Mouse (Mus musculus) ovary, postnatal 10 days (tissue): Measurements from ENCODE around the gene Gm21118.
"Not testable (repeated sequence)": the region's sequence is repeated elsewhere in the genome, so short reads cannot be mapped to it uniquely, and the experiment has no call there.

Source experiments
- DNase-seq: peaks from one replicate; pipeline ENCODE4 v3.0.0; 2022; ENCODE audit warnings: low spot score

Gene Gm21118

DNA sequence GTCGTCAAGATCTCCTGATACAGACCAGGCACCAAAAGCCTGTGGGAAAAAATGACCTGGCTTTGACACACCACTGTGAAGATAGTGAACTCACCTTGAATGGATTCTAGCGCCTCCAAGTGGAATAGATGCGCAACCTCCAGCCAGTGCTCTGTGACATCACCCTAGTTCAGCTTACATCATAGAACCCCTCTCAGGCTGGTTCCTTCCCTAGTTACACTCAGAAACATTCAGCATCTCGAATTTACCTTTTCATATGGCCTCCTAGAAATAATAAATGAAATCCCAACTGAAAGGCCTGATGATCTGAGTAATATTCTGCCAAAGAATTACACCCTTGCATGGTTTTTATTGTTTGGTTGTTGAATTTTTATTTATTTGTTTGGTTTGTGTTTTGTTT, at the start of gene Gm21118:
Gm21118 (minus strand) TSS at position 101 of the 400 bp plus-strand sequence.
- DNase-seq, result not testable (repeated sequence)

DNA sequence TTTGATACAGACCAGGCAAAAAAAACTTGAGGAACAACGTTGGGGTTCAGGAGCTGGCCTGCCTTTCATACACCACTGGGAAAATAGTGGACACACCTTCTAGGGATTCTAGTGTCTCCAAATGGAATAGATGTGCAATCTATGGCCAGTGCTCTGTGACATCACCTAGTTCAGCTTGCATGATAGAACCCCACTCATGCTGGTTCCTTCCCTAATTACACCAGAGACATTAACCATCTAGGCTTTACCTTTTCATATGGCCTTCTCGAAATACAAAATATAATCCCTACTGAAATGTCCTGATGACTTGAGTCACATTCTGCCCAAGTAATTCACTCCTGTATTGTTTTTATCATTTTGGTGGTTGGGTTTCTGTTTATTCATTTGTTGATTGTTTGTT, 29.7 kb upstream of the Gm21118 start, which contains the start of the genes Gm29423 and Gm29644:
Gm29423 (minus strand) TSS at position 101 of the 400 bp plus-strand sequence.
Gm29644 (minus strand) TSS at position 157 of the 400 bp plus-strand sequence.
- DNase-seq, result not testable (repeated sequence)
